Mouse (Mus musculus): ENCODE results near the gene Mast4.

Mast4 gene

DNA sequence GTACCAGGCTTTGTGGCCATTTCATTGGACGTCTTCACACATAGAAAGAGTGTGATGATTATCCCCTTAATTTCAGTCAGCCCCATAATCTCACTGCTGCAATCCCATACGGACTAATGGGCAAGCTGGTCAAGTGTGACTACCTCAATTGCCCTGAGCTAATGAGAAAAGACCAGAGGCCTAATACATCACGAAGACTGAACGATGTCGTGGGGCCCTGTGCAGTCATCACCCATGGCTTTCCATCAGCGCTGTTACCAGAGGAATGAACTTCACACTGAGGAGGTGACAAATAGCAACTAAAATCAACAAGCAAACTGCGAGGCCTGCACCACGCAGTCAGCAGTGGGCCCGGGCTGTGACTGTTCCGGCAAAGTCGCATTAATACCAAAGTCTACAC lies 344.7 kb downstream of the Mast4 start:
- DNase-seq (ENCODE audit: low read depth, low spot score) = no peak

DNA sequence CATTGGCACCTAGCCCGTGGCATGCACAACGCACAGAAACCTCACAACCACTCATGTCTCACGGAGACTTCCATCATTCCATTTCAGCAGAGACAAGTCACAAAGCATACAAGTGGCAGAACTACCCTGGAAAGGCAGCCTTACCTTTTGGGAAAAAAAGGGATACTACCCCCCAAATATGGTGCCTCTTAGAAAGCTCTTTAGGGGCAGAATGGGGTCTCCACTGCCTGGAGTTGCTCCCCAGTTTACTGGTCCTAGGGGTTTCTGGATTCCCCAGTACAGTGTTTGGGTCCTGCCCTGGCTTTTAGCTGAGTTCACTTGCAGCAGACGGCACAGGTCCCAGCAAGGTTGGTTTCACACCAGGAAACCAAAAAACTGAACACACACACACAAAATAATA lies 345.3 kb downstream of the Mast4 start:
- DNase-seq (ENCODE audit: low read depth, low spot score) = no peak

DNA sequence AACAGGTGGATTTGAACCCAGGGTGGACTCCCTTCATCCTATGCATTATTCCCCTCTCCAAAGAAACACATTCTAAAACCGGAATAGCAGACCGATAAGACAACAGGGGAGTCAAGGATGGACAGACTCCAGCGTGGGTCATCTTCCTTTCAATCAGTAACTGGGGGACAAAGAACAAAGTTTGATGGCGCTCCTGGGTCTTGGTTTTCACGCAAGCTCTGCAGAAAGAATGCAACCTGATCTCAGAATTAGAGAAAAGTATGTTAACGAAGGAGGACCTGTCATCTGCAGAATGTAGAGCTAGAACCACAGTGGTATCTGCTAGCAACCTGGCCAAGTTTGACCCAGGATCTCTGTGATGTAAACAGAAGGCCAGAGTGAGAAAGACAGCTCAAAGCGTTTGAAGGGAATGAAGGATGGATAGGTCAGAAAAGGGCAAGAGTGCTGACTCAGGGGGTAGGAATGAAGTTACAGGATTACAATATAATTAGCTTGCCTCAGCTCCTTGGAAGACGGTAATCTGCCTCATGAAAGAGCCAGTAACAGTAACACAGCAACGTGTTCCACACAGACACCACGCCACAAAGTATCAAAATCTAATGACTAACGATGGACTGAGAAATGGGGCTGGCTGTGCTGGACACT lies 345.9 kb downstream of the Mast4 start:
- DNase-seq (ENCODE audit: low read depth, low spot score) = no peak

DNA sequence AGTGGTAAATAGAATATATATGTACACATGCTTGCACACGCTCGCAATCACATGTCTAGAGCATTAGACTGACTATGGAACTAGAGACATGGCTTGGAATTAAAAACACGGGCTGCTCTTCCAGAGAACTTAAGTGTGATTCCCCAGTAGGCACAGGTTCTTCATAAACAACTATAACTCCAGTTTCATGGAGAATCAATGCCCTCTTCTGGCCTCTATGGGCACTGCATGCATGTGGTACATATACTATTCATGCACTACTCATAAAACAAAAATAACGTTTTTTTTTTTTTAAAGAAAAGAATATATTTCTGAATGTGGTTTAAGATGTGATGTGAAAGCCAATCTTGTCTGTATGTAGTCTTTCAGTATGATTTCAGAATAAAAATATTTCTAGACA lies 349.7 kb downstream of the Mast4 start:
- DNase-seq (ENCODE audit: low read depth, low spot score) = no peak

DNA sequence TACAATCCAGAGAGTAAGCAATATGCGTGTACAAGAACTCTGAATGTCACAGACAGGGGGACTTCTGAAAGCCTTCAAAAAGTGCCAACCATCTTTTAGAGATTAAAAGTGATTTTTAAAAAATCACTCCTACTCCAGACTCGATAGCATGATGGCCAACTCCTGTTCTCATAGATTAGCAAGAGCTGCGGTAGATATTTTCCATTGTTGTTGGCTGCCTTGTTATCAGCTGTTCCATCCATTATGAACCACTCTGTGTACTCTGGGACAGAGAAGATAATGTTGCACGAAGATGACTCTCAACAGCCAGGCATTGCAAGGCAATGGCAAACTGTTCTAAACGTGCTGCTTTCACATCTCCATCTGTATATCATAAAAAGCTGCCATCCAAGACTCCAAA lies 360.4 kb downstream of the Mast4 start:
- no peak for DNase-seq (ENCODE audit: low read depth, low spot score)

DNA sequence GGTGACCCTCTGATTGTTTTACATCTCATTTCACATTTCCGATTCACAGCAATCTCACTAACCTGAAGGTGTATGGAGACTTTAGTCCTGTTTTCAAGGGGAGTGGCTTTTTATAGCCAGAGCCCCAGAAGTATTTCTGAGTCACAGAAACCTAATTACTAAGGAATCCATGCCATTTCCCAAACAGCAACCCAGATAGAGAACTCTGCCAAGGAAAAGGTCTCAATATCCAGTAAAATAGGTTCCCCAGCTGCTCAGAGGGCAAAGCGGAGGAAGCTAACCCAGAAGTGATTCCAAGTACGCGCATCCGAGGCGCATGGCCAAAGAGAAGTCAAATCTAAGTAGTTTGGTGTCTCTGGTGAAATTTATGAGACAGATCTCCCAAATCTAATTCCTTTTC lies 370.8 kb downstream of the Mast4 start:
- DNase-seq (ENCODE audit: low read depth, low spot score) = no peak

DNA sequence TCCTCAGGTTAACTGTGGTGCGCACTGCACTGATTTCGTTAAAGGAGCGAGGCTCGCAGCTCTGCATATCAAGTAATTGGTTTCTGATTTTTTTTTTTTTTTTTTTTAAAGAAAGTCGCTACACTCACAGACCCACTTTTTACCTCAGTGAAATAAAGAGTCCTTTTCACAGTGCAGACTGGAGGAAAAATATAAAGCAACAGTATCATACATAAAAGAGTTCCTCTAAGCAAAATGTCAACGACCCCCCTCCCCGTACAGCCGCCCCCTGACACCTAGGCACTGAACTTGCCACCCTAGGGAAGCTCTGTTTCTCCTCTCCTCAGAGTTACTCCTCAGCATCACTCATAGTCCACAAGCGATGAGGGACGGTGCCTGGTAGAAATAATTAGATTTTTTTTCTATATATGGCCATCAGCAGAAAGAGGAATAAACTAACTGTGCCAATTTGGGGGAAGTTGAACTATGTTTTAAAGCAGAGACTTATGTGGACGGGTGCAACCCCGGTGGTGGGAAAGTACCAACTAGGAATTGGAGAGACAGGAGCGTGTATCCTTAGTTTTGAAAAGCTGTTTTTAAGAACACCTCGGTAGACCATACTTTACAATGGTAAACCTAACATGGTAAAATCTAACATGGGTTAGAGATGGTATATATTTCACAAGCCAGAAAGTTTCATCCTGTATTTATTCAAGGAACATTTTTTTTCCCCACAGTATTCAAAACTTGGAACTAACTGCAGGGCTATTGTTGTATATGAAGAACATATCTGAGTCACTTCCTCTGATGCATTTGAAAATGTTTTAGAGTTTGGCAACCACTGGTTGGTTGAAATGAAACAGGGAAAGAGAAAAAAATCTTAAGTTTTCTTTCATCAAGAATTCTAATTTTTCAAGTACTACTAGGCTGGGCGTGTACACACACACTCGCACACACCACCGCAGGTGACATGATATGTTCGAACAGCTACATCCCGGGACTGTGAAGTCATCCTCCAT lies 375.7 kb downstream of the Mast4 start:
- peak; percentile 36 for DNase-seq (ENCODE audit: low read depth, low spot score)

DNA sequence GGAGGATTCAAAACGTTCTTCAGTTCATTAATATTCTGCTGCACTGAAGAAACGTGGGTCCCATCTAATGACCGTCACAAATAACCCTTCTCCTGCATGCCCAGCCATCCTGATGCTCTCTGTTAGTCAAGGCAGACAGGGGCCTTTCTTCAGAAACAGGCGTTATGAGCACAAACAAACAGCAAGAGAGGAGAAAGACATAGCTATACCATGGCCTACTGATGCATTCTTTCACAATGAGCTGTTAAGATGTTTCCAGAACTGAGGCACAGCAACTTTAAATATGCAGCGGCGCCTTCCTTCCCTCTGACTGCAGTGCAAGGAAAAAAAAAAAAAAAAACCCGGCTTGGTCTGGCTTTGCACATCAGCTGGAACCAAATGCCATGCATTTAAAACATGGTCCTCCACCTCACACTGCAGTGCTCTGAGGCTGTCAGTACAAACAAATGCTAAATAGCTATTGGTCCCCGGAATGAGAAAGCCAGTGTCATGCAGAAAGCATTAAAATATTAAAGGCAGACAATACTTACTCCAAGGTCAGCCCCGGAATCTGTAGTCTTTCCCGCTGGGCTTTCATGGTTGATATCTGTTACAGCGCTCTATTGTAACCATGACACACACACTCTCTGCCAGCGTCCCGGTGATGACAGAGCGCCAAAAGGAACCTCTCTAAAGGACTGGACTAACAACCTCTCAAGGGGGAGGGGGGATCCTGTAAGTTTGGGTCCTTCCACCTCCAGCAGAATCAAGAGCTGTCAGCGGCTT lies 376.6 kb downstream of the Mast4 start:
- DNase-seq (ENCODE audit: low read depth, low spot score) = peak; percentile 65

DNA sequence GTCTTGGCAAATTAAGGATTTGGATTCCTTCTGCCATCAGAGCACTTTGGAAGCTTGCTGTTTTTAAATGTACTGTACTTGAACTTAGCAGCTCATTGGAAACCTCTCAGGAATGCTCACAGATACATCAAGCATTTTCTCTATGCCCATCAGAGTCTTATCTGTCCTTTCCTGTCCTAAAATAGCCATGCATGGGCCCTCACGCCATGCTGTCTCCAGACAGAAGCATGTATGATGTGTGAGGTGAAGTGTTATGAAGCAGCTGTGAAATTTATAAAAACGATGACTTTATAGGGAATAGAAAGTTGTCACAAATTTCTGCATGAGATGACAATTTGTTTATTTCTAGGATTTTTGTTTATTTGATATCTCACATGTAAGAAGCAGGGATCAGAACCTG lies 378.8 kb downstream of the Mast4 start:
- DNase-seq (ENCODE audit: low read depth, low spot score) = no peak

DNA sequence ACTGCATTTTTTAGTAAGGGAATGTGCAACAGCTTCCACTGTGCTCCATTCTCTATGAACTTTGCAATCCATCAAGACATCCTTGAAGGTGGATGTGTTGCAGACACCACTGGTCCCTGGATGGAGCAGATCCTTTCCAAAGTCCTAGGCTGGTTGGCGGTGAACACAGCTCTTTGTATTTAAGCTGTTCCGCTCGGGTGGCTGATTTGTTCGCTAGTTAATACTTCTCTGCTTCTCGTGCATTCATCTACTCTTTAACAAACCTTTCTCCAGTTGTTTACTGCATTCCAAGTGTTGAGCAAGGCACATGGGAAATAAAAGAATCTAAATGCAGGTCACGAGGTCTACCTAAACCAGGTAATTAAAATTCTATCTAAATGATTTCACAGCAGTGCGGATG lies 384.5 kb downstream of the Mast4 start:
- DNase-seq (ENCODE audit: low read depth, low spot score) = no peak

DNA sequence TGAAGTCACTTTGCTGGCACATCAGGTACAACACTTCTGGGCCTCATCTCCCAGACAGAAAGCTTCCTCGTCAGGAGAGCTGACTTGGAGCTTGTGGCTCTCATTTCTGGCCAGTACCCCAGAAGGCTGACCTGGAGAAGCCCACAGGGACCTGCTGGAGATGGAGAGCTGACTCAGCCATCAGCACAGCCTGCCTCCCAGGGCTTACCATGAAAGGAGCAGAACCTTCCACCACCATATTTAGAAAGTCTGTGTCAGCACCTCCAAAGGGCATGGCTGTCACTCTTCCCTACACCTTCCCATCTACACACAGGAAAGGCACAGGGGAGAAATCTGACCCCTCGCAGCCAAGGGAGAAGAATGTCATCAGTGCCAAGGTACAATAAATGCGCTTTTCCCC lies 385.3 kb downstream of the Mast4 start:
- DNase-seq (ENCODE audit: low read depth, low spot score) = no peak

DNA sequence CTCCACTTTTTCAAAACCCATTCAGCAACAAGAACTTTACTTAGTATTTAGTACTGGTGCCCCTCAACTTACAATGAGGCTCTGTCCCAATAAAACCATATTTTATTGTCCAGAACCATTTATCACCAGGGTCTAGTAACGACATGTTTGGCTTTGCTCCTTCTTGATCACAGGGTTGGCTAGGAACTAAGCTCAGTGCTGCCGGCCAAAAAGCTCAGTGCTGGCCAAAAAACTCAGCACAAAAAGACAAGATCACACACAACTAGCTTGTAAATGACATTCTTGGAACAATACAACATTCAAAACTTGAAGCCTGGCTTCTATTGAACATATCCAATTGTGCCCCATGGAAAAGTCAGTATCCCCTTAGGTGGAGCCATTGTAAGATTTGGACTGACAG lies 386.8 kb downstream of the Mast4 start:
- peak; percentile 35 for DNase-seq (ENCODE audit: low read depth, low spot score)

DNA sequence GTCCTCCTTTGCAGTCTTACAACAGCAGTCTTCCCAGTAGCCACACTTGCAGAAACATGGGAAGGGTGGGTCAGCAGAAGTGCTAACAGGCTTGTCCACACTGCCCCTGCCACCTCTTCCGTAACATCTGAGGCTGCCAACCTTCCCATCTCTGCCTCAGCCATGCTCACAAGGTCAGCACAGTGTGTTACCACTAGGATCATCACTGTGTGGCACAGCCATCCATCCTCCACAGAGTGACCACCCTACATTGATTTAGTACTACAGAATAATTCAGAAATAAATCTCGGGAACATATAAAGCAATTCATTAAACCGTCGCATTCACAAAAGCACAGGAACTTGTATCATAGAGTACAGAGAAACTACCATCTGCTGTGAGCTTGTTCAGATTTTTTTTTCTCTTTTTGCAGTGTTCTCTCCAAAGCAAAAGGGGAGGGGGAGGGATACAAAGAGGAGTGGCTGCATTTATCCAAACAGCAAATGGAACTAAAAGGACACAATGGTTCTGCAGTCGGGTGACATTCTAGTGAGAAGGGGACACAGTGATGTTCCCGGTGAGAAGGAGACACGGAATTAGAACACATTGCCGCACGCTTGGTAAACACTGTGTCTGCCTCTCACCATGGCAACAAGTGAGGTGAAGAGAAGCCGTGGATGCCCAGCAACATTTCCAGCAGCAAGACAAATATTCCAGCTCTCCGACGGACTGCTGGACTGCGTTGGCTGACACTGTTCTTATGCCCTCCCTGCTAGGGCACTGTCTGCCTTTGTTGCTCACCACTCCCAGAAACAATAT lies 388.1 kb downstream of the Mast4 start:
- DNase-seq (ENCODE audit: low read depth, low spot score) = peak; percentile 69

DNA sequence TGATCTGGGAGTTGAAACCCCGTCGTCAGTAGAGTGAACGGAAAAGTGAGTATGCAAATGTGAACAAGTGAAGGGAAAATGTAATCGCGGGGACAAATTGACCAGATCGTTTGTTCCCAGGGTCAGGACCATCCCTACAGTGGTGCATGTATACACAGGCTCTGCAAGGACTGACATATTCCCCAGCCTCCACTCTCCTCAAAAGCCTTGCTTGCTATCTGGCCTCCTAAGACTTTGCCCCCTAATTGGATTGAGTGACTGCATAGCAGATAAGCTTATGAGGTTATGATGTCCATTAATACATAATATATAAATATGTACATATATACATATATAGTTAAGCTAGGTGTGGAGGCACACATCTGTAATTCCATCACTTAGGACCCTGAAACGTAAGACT lies 388.8 kb downstream of the Mast4 start:
- DNase-seq (ENCODE audit: low read depth, low spot score) = no peak

DNA sequence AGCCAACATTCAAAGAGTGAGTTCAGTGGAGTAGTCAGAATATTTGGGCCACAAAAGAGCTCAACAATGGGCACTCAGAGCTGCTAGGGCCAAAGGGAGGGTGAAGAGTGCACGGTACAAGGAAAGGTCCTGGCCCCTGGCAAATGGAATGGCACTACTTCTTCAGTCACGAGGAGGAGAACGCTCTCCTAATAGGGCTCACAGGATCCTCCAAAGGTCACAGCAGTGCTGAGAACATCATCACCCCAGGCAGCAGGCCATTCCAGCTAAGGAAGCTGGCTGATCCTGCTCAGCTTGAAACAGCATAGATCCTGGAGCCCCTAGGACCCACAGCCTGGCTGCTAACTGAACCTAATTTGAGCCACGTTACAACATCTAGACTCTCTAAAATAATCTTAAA lies 389.8 kb downstream of the Mast4 start:
- no peak for DNase-seq (ENCODE audit: low read depth, low spot score)

DNA sequence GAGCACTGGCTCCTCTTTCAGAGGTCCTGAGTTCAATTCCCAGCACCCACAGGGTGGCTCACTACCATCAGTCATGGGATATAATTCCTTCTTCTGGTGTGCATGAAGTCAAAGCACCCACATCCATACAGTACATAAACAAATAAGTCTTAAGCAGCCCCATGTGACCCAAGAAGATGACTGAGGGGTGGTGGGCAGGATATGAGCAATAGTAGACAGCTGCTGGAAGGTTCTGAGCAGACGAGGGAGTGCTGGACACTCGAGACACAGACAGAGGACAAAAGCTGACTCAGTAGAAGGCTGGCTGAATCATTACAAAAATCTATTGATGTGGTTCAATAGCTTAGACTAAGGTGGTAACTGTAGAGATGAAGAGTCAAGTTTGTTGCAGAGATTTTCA lies 391.7 kb downstream of the Mast4 start:
- no peak for DNase-seq (ENCODE audit: low read depth, low spot score)

DNA sequence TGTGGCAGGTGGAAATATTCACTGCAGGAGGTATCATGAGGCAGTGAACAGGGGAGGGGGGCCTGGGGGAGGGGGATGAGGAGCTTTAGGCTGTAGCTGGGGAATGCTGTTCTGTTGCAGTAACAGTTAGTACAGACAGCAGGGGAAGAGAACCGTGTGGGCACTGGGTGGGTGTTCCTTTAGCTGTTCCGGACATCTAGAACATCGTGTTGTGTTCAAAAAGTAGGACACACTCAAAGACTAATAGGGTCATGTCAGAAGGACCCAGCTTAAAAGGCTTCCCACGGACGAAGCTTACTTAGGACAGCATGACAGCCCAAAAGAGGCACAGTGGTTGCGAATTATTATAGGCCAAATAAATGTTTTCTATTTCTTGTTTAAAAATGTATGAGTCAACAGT lies 393.8 kb downstream of the Mast4 start:
- DNase-seq (ENCODE audit: low read depth, low spot score) = peak; percentile 43

DNA sequence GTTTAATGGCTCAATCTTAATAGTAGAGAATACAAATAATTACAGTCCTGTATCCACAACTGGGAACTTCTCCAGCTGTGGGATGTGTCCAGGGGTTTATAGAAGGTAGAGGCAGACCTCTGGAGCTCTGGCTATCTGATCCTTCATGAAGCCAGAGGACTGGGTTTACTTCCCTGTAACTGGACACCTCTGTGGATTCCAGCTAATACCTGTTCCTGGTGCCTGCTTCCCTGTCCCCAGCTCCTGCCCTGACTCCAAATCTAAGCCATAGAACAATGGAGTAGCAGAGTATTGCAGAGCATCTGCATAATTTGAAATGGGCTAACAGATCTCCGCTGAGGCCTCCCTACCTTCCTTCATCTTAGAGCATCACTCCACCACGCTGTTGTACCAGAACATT lies 398.1 kb downstream of the Mast4 start:
- DNase-seq (ENCODE audit: low read depth, low spot score) = no peak

DNA sequence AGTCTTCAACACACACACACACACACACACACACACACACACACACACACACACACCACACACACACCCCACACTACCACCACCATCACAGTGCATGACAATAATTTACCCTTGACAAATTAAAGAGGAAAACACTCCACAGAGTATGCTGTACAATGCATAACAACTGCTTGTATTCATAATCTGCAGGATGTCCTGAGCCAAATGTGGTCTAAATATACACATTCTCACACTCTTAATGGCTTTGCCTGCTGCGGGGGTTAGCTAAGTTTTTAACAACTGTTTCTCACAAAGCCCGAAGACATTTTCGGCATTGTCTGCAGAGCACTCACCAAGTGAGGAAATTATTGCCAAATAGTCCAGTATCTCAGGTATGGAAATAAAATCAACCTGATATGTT lies 398.5 kb downstream of the Mast4 start:
- DNase-seq (ENCODE audit: low read depth, low spot score) = peak; percentile 53

DNA sequence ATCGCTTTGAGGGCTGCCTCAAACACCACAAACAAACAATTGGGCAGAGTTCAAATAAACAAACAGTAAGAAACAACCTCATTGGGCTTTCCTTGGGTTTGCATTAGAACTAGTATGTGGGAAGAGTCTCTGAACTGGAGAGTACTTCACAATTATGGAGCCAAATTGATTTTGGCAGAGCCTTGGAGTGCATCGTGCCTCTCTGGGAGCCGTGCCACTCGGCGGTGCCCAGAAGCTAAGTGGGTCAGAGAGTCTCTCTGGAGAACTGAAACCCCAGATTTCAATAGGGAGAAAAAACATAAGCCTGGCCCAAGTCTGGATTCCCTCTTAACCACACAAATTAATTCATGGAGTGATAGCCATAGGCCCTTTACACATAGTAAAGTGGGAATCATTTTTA lies 400.6 kb downstream of the Mast4 start:
- DNase-seq (ENCODE audit: low read depth, low spot score) = peak; percentile 75

DNA sequence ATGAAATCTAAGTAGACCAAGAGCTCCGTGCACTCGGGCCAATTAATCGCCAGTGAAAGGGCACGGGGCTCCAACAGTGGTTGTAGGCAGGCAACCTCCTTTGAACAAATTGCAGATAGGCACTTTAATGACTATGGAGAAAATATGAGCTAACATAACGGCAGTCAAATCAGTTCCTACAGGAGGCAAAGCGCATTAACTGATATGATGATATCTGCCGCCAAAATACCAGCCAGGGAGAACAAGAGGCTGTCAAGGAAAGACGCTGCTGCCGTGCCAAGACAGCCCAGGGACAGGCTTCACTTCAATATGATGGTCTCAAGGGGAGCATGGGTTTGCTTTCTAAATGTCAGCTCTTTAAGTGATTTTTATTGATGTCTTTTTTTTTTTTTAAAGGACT lies 401.9 kb downstream of the Mast4 start:
- no peak for DNase-seq (ENCODE audit: low read depth, low spot score)

DNA sequence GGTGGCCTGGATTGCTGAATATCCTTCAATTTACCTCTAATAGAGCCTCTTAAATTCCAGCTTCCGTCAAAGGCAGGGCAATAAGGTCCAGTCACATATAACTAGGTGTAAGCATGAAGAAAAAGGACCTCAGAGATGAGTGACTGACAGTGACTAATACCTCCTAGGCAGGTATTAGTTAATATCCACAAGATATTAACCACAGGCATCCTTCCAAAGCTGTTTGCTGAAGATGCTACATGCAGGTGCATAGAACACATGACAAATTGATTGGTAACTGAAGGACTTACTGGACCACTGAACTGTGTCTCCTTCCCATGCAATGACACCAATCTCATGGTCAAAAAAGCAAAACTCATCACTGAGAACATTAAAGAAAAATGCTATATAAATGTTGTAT lies 402.3 kb downstream of the Mast4 start:
- no peak for DNase-seq (ENCODE audit: low read depth, low spot score)
